Mouse (Mus musculus): ENCODE measurements at regions not wholly inside any gene's neighbourhood (a gene's known extent, or its start where the extent isn't known, plus 50 kb on each side); places are given as distances from the start of the nearest gene placed in this dataset.
A peak's percentile ranks its signal among the peaks of the same experiment; 100 is the strongest.
"Not testable (repeated sequence)": the region's sequence is repeated elsewhere in the genome, so short reads cannot be mapped to it uniquely, and the experiment has no call there.

DNA sequence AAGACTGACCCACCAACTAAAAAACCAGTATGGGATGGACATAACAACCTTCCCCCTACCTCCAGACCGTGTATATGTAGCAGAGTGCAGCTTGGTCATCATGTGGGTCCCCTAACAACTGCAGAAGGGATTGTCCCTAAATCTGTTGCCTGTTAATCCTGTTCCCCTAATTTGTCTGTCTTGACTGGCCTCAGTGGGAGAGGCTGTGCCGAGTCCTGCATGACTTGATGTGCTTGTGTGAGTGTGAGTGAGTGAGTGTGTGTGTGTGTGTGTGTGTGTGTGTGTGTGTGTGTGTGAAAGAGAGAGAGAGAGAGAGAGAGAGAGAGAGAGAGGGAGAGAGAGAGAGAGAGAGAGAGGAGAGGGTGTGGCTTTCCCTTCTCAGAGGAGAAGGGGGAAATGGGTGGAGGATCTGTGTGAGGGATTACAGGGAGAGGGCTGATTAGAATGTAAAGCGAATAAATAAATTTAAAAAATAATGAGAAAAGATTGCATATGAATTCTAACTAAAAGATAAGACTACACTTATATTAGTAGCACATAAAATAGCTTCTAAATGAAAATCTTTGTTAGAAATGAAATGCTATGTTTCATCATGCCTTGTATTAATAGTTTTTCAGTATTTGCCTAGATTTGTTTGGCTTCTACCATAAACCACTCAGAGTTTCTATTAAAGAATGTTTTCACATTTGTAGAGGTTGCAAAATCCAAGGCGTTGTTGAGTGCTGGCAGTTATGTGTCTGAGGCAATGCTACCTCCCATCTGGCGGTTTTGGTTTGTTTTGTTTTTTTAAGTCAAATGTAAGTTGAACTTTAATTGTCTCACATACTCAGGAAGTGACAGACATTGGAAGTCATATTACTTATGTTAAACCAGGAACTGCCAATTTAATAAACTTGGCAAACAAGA, 740.9 kb downstream of the Abca13 start:
- DNase-seq = no peak

DNA sequence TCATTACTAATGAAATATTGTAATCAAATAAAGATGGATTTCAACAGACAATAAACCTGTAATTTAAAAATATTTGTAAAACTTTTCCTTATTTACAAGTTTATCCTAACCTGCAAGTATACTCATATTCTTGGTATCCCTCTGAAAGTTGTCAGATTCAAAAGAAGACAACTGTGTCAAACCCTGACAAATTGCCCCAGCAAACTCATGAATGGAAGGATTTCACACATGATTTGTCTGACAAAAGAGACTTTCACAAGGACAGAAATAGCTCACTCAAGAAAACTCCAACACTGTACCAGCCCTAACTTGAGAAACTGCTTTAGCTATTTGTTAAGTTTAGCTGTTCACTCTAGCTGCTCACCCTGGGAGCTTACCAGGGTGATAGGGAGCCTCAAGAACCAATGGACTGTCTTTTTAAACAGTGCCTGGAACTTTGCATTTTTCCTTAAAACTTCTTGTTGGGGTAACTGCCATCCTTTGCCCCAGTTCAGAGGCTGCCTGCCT, 771.0 kb downstream of the Abca13 start:
- no peak for DNase-seq

DNA sequence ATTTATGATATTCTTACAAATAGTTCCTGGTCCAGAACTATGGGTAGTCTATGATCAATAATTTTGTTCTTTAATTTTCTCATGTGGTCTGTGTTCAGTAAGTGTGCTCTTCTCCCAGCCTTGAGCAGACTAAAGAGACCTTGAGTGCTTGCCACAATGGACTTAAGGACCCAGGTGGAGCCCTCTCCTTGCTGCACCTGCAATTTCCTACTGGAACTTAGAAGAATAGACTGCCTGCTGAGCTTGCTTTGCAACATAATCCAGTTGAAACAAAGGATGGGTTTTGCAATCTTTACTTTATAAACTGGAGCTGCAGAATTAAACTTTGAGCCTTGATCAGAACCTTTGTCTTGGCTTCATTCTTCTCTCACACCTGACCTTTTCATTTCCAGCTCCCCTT, 791.2 kb downstream of the Abca13 start:
- DNase-seq = no peak

DNA sequence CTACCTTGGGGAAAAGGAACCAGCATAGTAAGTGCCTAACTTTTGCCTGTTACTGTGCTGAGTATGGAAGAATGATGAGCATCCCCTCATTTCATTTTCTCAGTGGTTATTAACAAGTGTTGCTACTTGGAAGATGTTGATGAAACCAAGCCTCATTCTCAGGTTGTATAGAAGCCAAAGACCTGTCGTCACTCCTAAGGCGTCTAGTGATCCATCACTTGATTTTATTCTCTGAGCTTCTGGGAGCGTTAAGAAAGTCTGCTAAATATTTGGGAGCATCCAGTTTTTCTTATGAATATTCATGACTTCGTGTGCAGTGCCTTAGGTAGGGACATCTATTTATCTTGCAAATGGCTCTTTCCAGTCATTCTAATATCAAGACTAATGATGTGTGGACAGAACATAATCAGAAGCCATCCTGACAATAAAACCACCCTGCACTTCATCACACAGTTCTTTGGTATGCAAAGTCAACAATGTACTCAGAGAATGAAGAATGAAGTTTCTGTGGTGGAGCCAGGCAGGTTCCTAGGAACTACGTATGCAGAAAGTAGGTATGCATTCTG, 802.9 kb downstream of the Abca13 start:
- no peak for DNase-seq

DNA sequence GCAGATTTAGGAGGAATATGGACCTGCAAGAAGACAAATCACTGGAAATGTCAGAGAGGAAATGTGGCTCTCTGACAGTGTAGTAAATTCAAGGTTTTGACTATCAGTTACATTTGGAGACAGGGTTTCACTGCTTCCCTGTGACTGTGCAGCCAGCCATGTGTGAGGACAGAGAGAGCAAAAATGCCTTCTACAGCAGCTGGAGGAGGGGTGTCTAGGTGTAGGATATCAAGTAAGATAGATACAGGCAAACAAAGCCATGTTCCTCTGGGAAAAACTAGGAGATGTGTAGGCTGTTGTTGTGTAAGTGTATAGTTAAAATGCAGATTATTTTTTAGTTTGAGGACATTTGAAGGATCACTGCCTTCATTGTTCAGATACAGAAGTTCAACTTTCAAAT, 803.6 kb downstream of the Abca13 start:
- DNase-seq = no peak

DNA sequence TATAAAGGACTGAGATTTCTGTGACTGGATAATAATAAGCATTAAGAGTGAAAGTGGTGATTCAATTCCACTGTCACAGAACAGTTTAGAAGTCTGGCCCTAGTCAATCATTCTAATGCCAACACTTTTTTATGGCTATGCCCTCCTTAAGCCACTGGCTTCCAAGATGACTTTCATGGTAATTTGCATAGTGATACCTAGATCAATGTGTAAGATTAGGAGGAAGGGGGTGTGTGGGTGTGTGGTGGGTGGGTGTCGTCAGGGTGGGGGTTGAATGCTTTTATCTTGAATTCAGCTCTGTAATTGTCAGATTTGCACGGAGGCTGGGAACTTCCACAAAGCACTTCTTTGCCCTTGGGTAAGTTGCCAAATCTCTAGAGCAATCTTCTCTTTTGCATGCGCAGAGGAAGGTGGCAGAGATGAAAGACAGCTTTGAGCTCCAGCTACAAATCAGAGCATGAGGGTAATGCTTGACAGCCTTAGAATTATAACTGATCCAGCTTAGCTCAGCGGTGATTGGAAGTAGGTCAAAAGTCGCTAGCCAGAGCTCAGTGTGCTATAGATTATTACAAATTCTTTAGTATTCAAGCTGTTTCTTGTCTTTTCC, 805.9 kb downstream of the Abca13 start:
- no peak for DNase-seq

DNA sequence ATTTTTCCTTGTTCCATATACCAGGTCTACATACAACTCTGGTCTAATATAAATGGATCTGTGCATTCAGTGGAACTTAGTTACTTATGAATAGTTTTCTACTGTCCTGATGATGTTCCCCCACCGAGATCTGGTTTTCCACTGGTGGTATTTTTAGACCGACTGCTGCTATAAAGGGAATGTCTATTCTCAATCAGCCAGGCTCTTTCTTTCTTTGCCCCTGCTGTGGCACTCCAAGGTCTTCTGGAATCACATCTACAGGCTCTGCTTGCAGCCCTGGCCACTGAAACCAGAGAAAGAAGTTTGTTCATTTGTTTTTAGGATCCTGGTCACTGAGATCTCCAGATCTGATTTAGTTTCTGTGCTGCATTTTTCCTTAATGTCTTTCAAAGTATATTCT, 810.4 kb downstream of the Abca13 start:
- no peak for DNase-seq

DNA sequence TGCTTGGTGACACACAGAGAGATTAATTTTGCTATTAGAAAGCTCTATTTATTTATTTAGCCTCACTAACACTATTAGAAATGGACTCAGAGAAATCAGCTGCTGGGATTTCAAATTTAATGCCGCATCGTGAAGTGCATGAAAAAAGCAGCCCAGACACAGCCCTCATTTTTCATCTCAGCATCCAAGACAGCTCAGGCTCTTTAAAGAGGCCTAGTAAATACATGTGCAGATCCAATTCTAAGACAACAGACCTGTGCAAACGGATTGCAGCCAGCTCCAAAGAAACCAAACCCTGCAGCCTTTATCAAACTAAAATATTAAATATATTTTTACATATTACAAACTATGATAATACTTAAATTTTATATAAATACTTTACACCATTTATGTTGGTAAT, 815.1 kb downstream of the Abca13 start:
- DNase-seq = no peak

DNA sequence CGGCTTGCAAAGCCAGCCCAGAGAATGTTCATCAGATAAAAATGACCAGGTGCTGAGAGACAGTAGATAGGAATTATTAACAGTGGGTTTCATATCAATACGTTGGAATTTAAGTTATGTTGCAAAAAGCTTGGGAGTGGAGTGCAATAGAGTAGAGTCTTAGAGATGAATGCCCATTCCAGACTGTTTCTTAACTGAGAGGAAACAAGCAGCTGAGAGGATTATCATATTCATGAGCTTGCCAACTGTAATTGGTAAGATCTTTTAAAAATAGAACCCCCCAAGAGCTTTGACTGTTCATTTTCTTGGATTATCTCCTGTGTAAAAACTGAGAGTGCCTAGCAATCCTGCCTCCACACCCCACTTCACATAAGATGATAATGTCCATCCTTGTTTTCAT, 854.9 kb downstream of the Abca13 start:
- no peak for DNase-seq

DNA sequence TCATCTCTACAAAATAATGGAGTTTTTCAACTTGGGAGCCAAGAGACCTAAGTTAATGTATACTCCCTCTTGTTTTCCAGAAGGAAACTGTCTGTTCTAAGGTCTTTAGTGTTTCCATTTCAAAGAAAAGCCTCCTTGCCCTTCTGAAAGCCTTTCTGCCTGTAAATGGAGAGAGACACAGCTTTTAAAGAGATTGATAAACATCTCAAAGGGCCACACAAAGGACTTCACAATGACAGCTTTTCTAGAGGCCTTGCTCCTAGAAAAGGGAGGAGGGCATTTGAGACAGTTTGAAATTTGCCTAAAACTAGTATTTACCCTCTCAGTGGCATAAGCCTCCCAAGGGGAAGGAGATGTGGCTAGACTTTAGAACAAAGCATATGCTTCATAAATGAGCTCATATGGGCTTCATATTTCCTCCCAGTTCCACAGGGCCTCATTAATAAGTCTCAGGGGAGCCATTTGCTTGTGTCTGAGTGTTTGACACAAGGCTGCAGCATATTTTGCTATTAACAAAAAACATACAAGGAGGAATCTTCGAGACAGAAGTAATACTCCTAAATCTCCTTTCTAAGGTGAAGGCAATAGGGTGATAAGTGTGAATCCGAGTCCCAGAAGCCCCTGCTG, 860.0 kb downstream of the Abca13 start:
- DNase-seq = no peak

DNA sequence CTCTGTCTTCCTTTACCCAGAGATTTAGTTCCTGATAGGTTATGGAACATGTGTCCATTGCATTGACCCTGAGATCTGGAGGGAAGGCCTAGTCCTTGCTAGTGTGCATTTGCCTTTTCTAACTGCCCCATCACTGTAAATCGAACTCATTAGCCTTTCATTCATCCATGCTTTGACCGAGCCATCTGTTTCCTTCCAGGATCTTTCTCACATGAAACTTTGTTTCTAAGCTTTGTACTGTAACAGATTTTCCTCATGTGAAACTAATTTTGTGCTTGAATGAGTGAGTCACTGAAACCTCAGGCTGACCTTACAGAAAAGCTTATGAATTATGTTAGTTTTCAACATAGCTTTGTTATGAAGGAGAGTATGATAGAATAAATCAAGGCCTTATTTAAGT, 880.1 kb downstream of the Abca13 start:
- no peak for DNase-seq

DNA sequence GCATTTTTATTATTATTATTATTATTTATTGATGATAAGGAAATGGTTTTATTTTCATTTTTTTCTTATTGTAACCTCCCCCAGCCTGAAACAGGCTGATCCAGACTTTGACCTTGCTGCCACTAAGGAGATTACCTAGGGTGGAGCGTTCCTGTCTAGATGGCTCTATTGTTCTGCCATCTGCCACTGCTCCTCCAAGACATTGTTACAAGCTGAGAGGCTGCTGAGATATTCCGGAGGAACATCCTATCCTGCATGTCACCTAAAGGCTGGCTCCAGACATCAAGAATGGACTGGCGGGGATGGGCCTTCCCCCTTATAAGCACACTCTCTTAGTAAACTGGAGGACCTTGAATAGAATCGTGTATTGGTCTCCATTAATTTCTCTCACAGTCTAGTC, 896.2 kb downstream of the Abca13 start:
- no peak for DNase-seq

DNA sequence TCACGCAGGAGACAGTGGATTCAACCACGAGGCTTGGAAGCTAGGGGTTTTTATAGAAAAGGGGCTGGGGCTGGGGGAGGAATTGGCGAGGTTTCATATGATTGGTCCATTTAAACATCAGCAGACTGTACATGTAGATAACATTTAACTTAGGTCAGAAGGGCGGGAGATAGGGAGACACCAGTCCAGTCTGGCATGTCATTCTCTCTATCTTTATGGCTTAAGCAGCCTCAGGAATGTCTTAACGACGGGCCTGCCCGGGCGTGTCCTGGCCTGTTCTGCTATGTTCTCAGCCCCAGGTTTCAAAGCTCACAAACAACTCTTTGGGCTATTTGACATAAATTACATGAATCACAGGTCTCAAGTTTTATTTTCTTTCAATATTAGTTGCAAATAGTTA, 910.6 kb downstream of the Abca13 start:
- not testable (repeated sequence) for DNase-seq

DNA sequence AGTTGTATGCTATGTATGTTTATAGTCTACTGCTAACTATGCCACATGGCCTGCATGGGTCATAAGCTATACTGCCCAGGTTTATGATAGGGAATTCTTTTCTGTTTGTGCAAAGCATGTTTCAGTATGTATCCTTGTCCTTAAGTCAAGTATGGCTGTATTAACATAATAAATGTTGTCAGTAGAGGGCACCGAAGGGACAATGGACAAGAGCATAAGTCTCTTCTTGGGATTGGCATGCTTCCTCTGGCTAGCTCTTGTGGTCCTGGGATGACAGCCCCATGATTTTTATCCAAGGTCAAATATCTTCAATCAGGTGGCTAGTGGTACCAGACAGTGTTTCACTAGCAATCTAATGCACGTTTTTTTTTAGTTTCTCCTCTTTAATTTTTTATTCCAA, 913.3 kb downstream of the Abca13 start:
- DNase-seq = no peak

DNA sequence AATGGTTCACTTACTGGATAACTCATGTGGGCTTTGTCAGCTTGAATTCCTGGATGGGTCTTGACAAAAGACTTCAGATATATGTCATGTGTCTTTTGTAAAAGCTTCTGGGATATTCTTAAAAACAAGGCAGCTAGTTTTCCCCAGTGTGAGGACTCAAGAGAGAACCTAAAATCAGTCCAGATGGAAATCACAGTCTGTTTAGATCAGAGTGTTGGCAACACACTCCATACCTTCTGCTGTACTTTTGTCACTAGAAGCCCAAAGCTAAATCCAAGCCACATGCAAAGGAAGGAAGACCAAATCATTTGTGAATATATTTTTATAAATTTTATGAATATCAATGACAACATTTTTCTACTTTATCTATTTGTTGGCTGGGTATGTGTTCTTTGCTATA, 950.4 kb downstream of the Abca13 start:
- no peak for DNase-seq

DNA sequence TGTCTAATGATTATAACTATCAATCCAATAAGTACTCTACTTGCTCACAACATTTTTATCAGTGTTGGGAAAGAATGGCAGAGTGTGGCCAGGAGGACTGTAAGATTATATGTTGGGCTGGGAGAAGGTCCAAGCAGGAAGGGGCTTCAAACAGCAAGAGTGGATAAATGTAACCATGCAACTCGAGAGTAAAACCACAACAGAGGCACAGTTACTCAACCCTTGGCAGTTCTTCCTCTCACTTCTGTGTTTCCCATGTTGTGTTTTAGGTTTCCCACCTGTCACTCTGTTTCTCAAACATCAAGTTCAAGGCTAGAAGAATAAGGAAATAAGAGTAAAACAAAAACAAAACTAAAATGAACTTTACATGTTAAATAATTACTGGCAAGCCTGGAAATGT, 957.4 kb downstream of the Abca13 start:
- no peak for DNase-seq

DNA sequence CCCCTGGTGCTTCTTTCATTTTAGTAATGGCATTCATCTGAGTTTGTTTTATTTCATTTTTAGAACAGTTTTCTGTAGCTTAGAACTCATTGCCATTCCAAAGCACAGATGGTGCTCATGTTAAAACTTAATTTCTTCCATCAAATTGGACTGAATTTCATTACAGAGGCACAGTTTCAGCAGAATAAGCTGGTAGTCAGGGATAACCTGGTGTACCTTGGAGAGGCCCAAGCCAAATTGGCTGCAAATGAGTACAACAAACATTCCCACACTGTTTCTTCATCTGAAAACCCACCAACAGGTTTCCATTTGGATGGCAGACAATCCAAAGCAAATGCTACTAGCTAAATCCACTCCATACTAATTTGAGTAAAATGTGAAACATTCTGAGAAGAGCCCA, 960.2 kb upstream of the Vwc2 start:
- peak; percentile 11 for DNase-seq

DNA sequence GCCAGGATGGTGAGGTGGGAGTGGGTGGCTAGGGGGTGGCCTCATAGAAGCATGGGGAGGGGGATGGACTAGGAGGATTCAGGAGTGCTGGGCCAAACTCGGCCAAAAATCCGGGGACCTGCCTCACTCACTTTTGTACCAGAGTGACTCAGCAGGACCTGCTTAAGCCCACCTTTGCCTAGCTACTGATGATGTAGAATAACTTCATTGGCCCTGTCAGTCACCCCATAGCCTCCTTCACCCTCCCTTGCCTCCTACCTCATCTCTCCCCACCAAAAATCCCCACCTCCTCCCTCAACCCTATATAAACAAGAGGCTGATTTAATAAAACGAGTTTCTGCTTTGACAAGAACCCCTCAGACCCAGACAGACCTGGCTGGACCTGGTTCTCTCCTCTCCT, 920.3 kb upstream of the Vwc2 start:
- DNase-seq = no peak

DNA sequence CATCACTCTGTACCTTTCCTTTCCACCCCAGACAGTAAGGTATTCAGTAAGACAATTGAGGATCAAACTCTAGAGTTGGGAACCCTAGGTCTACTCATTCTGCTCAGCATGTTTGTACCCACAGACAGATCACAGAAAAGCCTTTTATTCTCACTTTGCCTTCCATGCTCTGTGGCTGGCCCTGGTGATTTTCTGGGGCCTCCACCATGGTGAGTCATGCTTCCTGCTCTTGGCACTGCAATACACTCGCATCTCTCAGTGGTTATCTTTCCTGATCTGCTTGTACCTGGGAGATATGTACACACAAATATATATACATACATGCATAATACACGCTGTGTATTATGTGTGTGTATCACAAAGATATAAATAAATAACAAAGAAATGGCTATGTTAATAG, 919.2 kb upstream of the Vwc2 start:
- DNase-seq = no peak

DNA sequence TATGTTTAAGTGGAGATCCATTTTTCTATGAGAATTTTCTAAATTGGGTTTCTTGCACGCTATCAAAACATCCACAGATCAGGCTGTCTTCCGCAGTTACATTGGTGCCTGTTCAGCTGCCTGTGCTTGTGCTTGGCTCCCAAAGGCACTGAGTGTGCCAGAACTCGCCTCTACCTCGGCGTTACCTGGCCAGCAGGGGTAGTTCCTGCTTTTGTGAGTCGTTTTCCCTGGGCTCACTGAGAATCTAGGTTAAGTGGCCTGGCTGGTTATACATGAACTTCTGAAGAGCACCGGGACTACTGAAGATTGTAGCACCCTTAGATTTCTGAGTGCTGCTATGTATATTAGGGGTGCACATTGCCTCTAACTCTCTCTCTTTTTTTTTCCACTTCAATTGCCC, 913.0 kb upstream of the Vwc2 start:
- DNase-seq = no peak

DNA sequence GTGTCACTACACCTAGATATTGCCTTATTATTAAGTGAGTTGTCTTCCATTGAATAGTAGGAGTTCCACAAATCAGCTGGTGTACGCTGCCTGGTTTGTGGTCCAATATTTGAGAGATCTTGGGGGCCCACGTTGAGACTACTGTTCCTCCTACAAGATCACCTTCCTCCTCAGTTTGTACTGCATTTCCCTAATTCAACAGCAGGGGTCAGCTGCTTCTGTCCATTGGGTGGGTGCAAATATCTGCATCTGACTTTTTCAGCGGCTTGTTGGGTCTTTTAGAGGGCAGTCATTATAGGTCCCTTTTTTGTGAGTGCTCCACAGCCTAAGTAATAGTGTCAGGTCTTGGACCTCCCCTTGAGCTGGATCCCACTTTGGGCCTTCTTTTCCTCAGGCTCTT, 908.8 kb upstream of the Vwc2 start:
- DNase-seq = no peak
